Mouse (Mus musculus) CH12.LX (cell line): Measurements from ENCODE around the gene Gpr146. TPM values are rescaled to one million over a fixed set of nuclear protein-coding genes. Genes with fewer than 3 reads are reported as not detected.

Experiments
- DNase-seq: peaks from one replicate; pipeline ENCODE4 v3.0.0-alpha.2; 2013; ENCODE audit errors: extremely low read depth
- H3K27ac ChIP-seq: 2 replicates; pipeline ENCODE4 v1.5.1; 2012; ENCODE audit warnings: low read depth, mild to moderate bottlenecking, control low read depth, moderate library complexity; ENCODE audit not compliant: insufficient read depth
- H3K27me3 ChIP-seq: replicated peaks from 2 replicates; pipeline ENCODE3; 2012; ENCODE audit warnings: inconsistent platforms
- H3K36me3 ChIP-seq, 2 experiments: replicated peaks in 1 of 2; 2 replicates each; pipeline versions ENCODE3 to v1.6.1; 2012; ENCODE audit warnings: inconsistent platforms in 1 of 2, low read length in 1 of 2, mild to moderate bottlenecking in 1 of 2, mixed read lengths in 1 of 2, moderate library complexity in 1 of 2; ENCODE audit not compliant: control insufficient read depth in 1 of 2, insufficient read depth in 1 of 2
- H3K4me1 ChIP-seq, 2 experiments: 2 replicates each; pipeline ENCODE4 v1.6.1; 2012; ENCODE audit warnings: inconsistent platforms in 1 of 2, moderate library complexity in 1 of 2; ENCODE audit not compliant: insufficient read depth in 2 of 2, control insufficient read depth in 1 of 2
- H3K4me2 ChIP-seq: 2 replicates; pipeline ENCODE4 v1.6.1; 2012; ENCODE audit warnings: low read depth, mild to moderate bottlenecking, control low read depth; ENCODE audit not compliant: poor library complexity, insufficient read depth, severe bottlenecking
- H3K4me3 ChIP-seq, 3 experiments: fragments of 150-350 bp in 1 of 3; sonication (generic) in 1 of 3; replicated peaks in 1 of 3; 2 replicates each; pipeline versions ENCODE3 to v1.5.1; 2011 to 2012; ENCODE audit warnings: low read depth in 2 of 3, low read length in 2 of 3, mild to moderate bottlenecking in 2 of 3, moderate library complexity in 2 of 3, control low read depth in 1 of 3, improper control_type of control experiment in 1 of 3, inconsistent platforms in 1 of 3, mixed read lengths in 1 of 3; ENCODE audit not compliant: poor library complexity in 1 of 3
- H3K79me2 ChIP-seq: replicated peaks from 2 replicates; pipeline ENCODE4 v1.6.1; 2012; ENCODE audit warnings: mild to moderate bottlenecking, moderate library complexity; ENCODE audit not compliant: control insufficient read depth, poor library complexity, insufficient read depth, severe bottlenecking; ENCODE audit errors: extremely low read depth
- H3K9ac ChIP-seq: 2 replicates; pipeline ENCODE4 v1.6.1; 2012; ENCODE audit warnings: low read depth, mild to moderate bottlenecking, control low read depth, moderate library complexity; ENCODE audit not compliant: insufficient read depth
- H3K9me3 ChIP-seq: replicated peaks from 2 replicates; pipeline ENCODE3; 2012; ENCODE audit warnings: low read length, inconsistent platforms, mixed read lengths
- BHLHE40 ChIP-seq: IDR thresholded peaks from 2 replicates; pipeline ENCODE4 v1.6.1; 2011; ENCODE audit warnings: mild to moderate bottlenecking, low read depth, low read length, improper control_type of control experiment
- CTCF ChIP-seq, 2 experiments: IDR thresholded peaks in 1 of 2; conservative IDR thresholded peaks in 1 of 2; 2 replicates each; pipeline ENCODE4 v1.5.1; 2011 to 2012; ENCODE audit warnings: low read depth in 2 of 2, low read length in 2 of 2, improper control_type of control experiment in 1 of 2, inconsistent platforms in 1 of 2, mild to moderate bottlenecking in 1 of 2, moderate library complexity in 1 of 2
- E2F4 ChIP-seq: IDR thresholded peaks from 2 replicates; pipeline ENCODE4 v1.6.1; 2011; ENCODE audit warnings: low read depth, low read length, improper control_type of control experiment; ENCODE audit not compliant: insufficient replicate concordance
- EP300 ChIP-seq: IDR thresholded peaks from 2 replicates; pipeline ENCODE4 v1.6.1; 2011; ENCODE audit warnings: low read length, improper control_type of control experiment
- ETS1 ChIP-seq: conservative IDR thresholded peaks from 2 replicates; pipeline ENCODE4 v1.6.1; 2012; ENCODE audit warnings: low read depth, mild to moderate bottlenecking, inconsistent platforms, low read length, improper control_type of control experiment, moderate library complexity
- HCFC1 ChIP-seq: IDR thresholded peaks from 2 replicates; pipeline ENCODE4 v1.6.1; 2012; ENCODE audit warnings: low read depth, mild to moderate bottlenecking, inconsistent platforms, low read length, improper control_type of control experiment
- IRF4 ChIP-seq: IDR thresholded peaks from 2 replicates; pipeline ENCODE4 v1.6.1; 2014; ENCODE audit warnings: low read depth, mild to moderate bottlenecking, inconsistent platforms, low read length, improper control_type of control experiment
- JUND ChIP-seq: conservative IDR thresholded peaks from 2 replicates; pipeline ENCODE4 v1.6.1; 2011; ENCODE audit warnings: low read depth, low read length, improper control_type of control experiment
- KAT2A ChIP-seq: IDR thresholded peaks from 2 replicates; pipeline ENCODE4 v1.6.1; 2012; ENCODE audit warnings: low read length, improper control_type of control experiment, inconsistent platforms; ENCODE audit not compliant: insufficient replicate concordance
- MAFK ChIP-seq: IDR thresholded peaks from 2 replicates; pipeline ENCODE4 v1.6.1; 2011; ENCODE audit warnings: low read length, improper control_type of control experiment; ENCODE audit not compliant: insufficient replicate concordance
- MAX ChIP-seq: IDR thresholded peaks from 2 replicates; pipeline ENCODE4 v1.6.1; 2011; ENCODE audit warnings: low read length, improper control_type of control experiment
- MAZ ChIP-seq: IDR thresholded peaks from 2 replicates; pipeline ENCODE4 v1.6.1; 2012; ENCODE audit warnings: low read depth, mild to moderate bottlenecking, inconsistent platforms, low read length, improper control_type of control experiment, moderate library complexity
- MEF2A ChIP-seq: IDR thresholded peaks from 2 replicates; pipeline ENCODE4 v1.6.1; 2014; ENCODE audit warnings: low read depth, mild to moderate bottlenecking, inconsistent platforms, low read length, improper control_type of control experiment, borderline replicate concordance
- MYC ChIP-seq: IDR thresholded peaks from 2 replicates; pipeline ENCODE4 v1.6.1; 2011; ENCODE audit warnings: low read depth, mild to moderate bottlenecking, improper control_type of control experiment, low read length
- NRF1 ChIP-seq: IDR thresholded peaks from 2 replicates; pipeline ENCODE4 v1.6.1; 2014; ENCODE audit warnings: low read depth, mild to moderate bottlenecking, inconsistent platforms, low read length, improper control_type of control experiment, moderate library complexity
- PAX5 ChIP-seq: IDR thresholded peaks from 2 replicates; pipeline ENCODE4 v1.6.1; 2012; ENCODE audit warnings: low read length, inconsistent platforms, mixed read lengths
- POLR2AphosphoS2 ChIP-seq: IDR thresholded peaks from 2 replicates; pipeline ENCODE4 v1.6.1; 2011; ENCODE audit warnings: low read depth, low read length, improper control_type of control experiment
- RCOR1 ChIP-seq: conservative IDR thresholded peaks from 2 replicates; pipeline ENCODE4 v1.6.1; 2012; ENCODE audit warnings: low read depth, mild to moderate bottlenecking, inconsistent platforms, low read length, improper control_type of control experiment
- TBP ChIP-seq: conservative IDR thresholded peaks from 2 replicates; pipeline ENCODE4 v1.6.1; 2011; ENCODE audit warnings: low read depth, low read length, improper control_type of control experiment
- UBTF ChIP-seq: IDR thresholded peaks from 2 replicates; pipeline ENCODE4 v1.6.1; 2012; ENCODE audit warnings: low read depth, mild to moderate bottlenecking, inconsistent platforms, low read length, improper control_type of control experiment, moderate library complexity
- USF1 ChIP-seq: IDR thresholded peaks from 2 replicates; pipeline ENCODE4 v1.6.1; 2014; ENCODE audit warnings: low read depth, mild to moderate bottlenecking, inconsistent platforms, low read length, improper control_type of control experiment
- ZC3H11A ChIP-seq: IDR thresholded peaks from 2 replicates; pipeline ENCODE4 v1.6.1; 2012; ENCODE audit warnings: low read depth, mild to moderate bottlenecking, inconsistent platforms, low read length, improper control_type of control experiment
- ZMIZ1 ChIP-seq: IDR thresholded peaks from 2 replicates; pipeline ENCODE4 v1.6.1; 2012; ENCODE audit warnings: low read depth, mild to moderate bottlenecking, inconsistent platforms, low read length, improper control_type of control experiment
- ZNF384 ChIP-seq: IDR thresholded peaks from 2 replicates; pipeline ENCODE4 v1.6.1; 2012; ENCODE audit warnings: low read depth, low read length, improper control_type of control experiment, inconsistent platforms
- dilution Hi-C: fragments of 300-500 bp; cut with MboI; formaldehyde crosslinking; loops from 2 replicates; pipeline ENCODE4 v1.14.3; 2020; ENCODE audit warnings: low sequenced_read_pairs; ENCODE audit not compliant: extremely low pct_unique_long_range_greater_than_20kb, extremely low pct_ligation_motif_present
- in situ Hi-C: fragments of 300-500 bp; cut with MboI; formaldehyde crosslinking; loops from 3 replicates; pipeline ENCODE4 v1.14.3; 2019; ENCODE audit warnings: low sequenced_read_pairs, low pct_ligation_motif_present, low pct_unique_long_range_greater_than_20kb, mixed read lengths
- polyA plus RNA-seq: library from polyadenylated mRNA; unstranded; fragments of >175 nt; gene quantifications from 2 replicates; pipeline ENCODE4 v1.2.1, GENCODE M21; 2012; ENCODE audit warnings: low read depth; ENCODE audit not compliant: insufficient read length
- total RNA-seq, 2 experiments: library from RNA; depleted of rRNA; stranded (reverse); fragments of 300-350 nt in 1 of 2; fragments of >200 nt in 1 of 2; gene quantifications; 2 replicates each; pipeline ENCODE4 v1.2.3; 2012 to 2014

Gpr146 gene
- total and polyA plus RNA-seq, 3 experiments: 0.13 TPM; not detected in 2

GRCm38 (mm10) chr5:139409412-139409811 is 31.9 kb downstream of the Gpr146 start:
- H3K4me3 ChIP-seq: no peak overlapping the region
- in situ Hi-C loops: no loop called here
- no peaks in the 10 kb centered on the region for H3K27me3 ChIP-seq
- dilution Hi-C loops: no loop called here
- peaks cover 11 to 60% of the 10 kb centered on the region in 2 experiments for H3K4me1 ChIP-seq
- DNase-seq: peak; percentile 34
- H3K9ac ChIP-seq: no peak overlapping the region
- H3K79me2 ChIP-seq: no peaks in the 10 kb centered on the region
- no peak overlapping the region for H3K4me2 ChIP-seq
- no peak overlapping the region for H3K27ac ChIP-seq
- no peaks in the 10 kb centered on the region for H3K9me3 ChIP-seq
- H3K36me3 ChIP-seq: peaks cover under 1 to 59% of the 10 kb centered on the region in 2 experiments
- TF ChIP-seq MAZ (no peak), ETS1 (peak; percentile 17; the same call in 1 of the 2 replicates), ZMIZ1 (no peak), MAX (no peak), MAFK (no peak)

- Histone ChIP-seq H3K36me3 (peaks cover 3 to 62% of the 10 kb centered on the region in 2 experiments), H3K9me3 (no peaks in the 10 kb centered on the region), H3K4me1 (peaks cover 11 to 54% of the 10 kb centered on the region in 2 experiments), H3K27me3 (no peaks in the 10 kb centered on the region), H3K27ac (no peak overlapping the region), H3K4me2 (no peak overlapping the region), H3K4me3 (no peak overlapping the region), H3K9ac (no peak overlapping the region), H3K79me2 (no peaks in the 10 kb centered on the region)
- in situ Hi-C loops (no loop called here), dilution Hi-C loops (no loop called here)
- DNase-seq: no peak
- TF ChIP-seq MAFK (no peak), ETS1 (no peak), KAT2A (no peak), PAX5 (no peak), ZNF384 (no peak), USF1 (no peak)
Measured at GRCm38 (mm10) chr5:139410056-139410455, 32.6 kb downstream of the Gpr146 start.

GRCm38 (mm10) chr5:139411117-139411516 is 33.6 kb downstream of the Gpr146 start:
- Histone ChIP-seq H3K36me3 (peaks cover 3 to 66% of the 10 kb centered on the region in 2 experiments), H3K9ac (no peak overlapping the region), H3K9me3 (no peaks in the 10 kb centered on the region), H3K4me3 (no peak overlapping the region), H3K27ac (no peak overlapping the region), H3K4me1 (peaks cover 7 to 43% of the 10 kb centered on the region in 2 experiments), H3K27me3 (no peaks in the 10 kb centered on the region), H3K79me2 (no peaks in the 10 kb centered on the region), H3K4me2 (no peak overlapping the region)
- DNase-seq: no peak
- dilution Hi-C loops (no loop called here), in situ Hi-C loops (no loop called here)
- TF ChIP-seq TBP (no peak), IRF4 (no peak), UBTF (no peak), MYC (no peak), JUND (no peak), NRF1 (no peak), BHLHE40 (no peak), PAX5 (no peak), ZMIZ1 (no peak), RCOR1 (no peak), MAFK (no peak), HCFC1 (no peak), ZC3H11A (no peak), MAZ (no peak), E2F4 (no peak), POLR2AphosphoS2 (no peak), CTCF (conservative IDR thresholded peaks at IDR 0.05 in 1 of 2, IDR thresholded peaks at IDR 0.05 in 1 of 2; ENCODE audit: low read depth in 2 of 2, low read length in 2 of 2) (no peak), MAX (no peak), EP300 (no peak), MEF2A (no peak)
